Mouse (Mus musculus) limb, embryonic 11.5 days (tissue): Measurements from ENCODE around the gene Itga3. TPM values are rescaled to one million over a fixed set of nuclear protein-coding genes. Genes with fewer than 3 reads are reported as not detected.

Experiments used
- ATAC-seq: fragments of 200-750 bp; cut with Nextera tagmentation; 2 replicates; pipeline ENCODE4 v1.8.0; 2017; ENCODE audit warnings: low read depth; ENCODE audit not compliant: insufficient number of reproducible peaks, low FRiP score, low TSS enrichment
- DNase-seq: peaks from one replicate; pipeline ENCODE4 v3.0.0-alpha.2; 2015; ENCODE audit warnings: low spot score
- H3K27ac ChIP-seq: fragments of 300-500 bp; sonication (generic); replicated peaks from 2 replicates; pipeline ENCODE4 v1.5.1; 2014; ENCODE audit warnings: low read depth, mild to moderate bottlenecking, low read length
- H3K27me3 ChIP-seq: fragments of 300-500 bp; sonication (generic); 2 replicates; pipeline ENCODE4 v1.6.1; 2014; ENCODE audit warnings: mild to moderate bottlenecking, low read length, mixed read lengths; ENCODE audit not compliant: control insufficient read depth, insufficient read depth
- H3K36me3 ChIP-seq: fragments of 300-500 bp; sonication (generic); 2 replicates; pipeline ENCODE4 v1.6.1; 2014; ENCODE audit warnings: mild to moderate bottlenecking, low read length, moderate library complexity, mixed read lengths; ENCODE audit not compliant: control insufficient read depth, insufficient read depth
- H3K4me1 ChIP-seq: fragments of 300-500 bp; sonication (generic); 2 replicates; pipeline ENCODE4 v1.6.1; 2014; ENCODE audit warnings: low read length, mixed read lengths; ENCODE audit not compliant: control insufficient read depth, insufficient read depth
- H3K4me2 ChIP-seq: fragments of 300-500 bp; sonication (generic); 2 replicates; pipeline ENCODE4 v1.6.1; 2014; ENCODE audit warnings: low read depth, mild to moderate bottlenecking, moderate library complexity; ENCODE audit not compliant: severe bottlenecking
- H3K4me3 ChIP-seq: fragments of 300-500 bp; sonication (generic); 2 replicates; pipeline ENCODE4 v1.5.1; 2014; ENCODE audit warnings: low read depth, low read length
- H3K9ac ChIP-seq: fragments of 300-500 bp; sonication (generic); 2 replicates; pipeline ENCODE4 v1.6.1; 2014; ENCODE audit warnings: mild to moderate bottlenecking, low read length
- H3K9me3 ChIP-seq: fragments of 300-500 bp; sonication (generic); 2 replicates; pipeline ENCODE4 v1.6.1; 2016; ENCODE audit warnings: low read length; ENCODE audit not compliant: control insufficient read depth
- WGBS: fragments of 180-500 bp; shearing (Covaris S2); extraction: QIAGEN DNeasy Blood & Tissue Kit; methylation state at CpG from one replicate; pipeline ENCODE4 v1.1.7; 2014; 5-methylcytosine and 5-hydroxymethylcytosine counted together
- polyA plus RNA-seq: library from polyadenylated mRNA; unstranded; fragments of >200 nt; fragmentation: Nextera tagmentation; extraction: Ambion mirVana; gene quantifications from 2 replicates; pipeline ENCODE4 v1.2.1, GENCODE M21; 2014

Itga3 gene
- polyA plus RNA-seq, 1 experiment from 2014 or later: 5.7 TPM

- H3K27ac ChIP-seq: no peak overlapping the region
- DNase-seq: no peak
- H3K4me3 ChIP-seq: no peak overlapping the region
- no peak overlapping the region for H3K9ac ChIP-seq
- ATAC-seq: no peak
- H3K4me2 ChIP-seq: no peak overlapping the region
- no peaks in the 10 kb centered on the region for H3K27me3 ChIP-seq
- 73% methylated on average over 5 of the region's 5 CpGs for WGBS
- no peaks in the 10 kb centered on the region for H3K36me3 ChIP-seq
- no peaks in the 10 kb centered on the region; the same call in 1 of the 2 replicates for H3K9me3 ChIP-seq
- H3K4me1 ChIP-seq: peaks cover 7% of the 10 kb centered on the region
Observed at GRCm38 (mm10) chr11:95098346-95099095, 21.9 kb upstream of the Itga3 start.

GRCm38 (mm10) chr11:95097889-95098288 lies 21.3 kb upstream of the Itga3 start:
- Histone ChIP-seq H3K27me3 (no peaks in the 10 kb centered on the region), H3K27ac (no peak overlapping the region), H3K36me3 (no peaks in the 10 kb centered on the region), H3K4me3 (no peak overlapping the region), H3K4me2 (no peak overlapping the region), H3K4me1 (peaks cover 7% of the 10 kb centered on the region), H3K9me3 (no peaks in the 10 kb centered on the region), H3K9ac (no peak overlapping the region)
- 74% methylated on average over 6 of the region's 6 CpGs for WGBS
- DNase-seq (no peak), ATAC-seq (no peak)

- no peaks in the 10 kb centered on the region for H3K9me3 ChIP-seq
- H3K4me2 ChIP-seq: no peak overlapping the region
- no peaks in the 10 kb centered on the region for H3K27me3 ChIP-seq
- 68% methylated on average over 4 of the region's 4 CpGs for WGBS
- ATAC-seq: 0 out of 2 replicates have a peak, but pooled peaks have one; percentile 27
- no peaks in the 10 kb centered on the region for H3K36me3 ChIP-seq
- no peak overlapping the region for H3K4me3 ChIP-seq
- H3K4me1 ChIP-seq: peaks cover 7% of the 10 kb centered on the region
- no peak overlapping the region for H3K27ac ChIP-seq
- peak overlapping the region; percentile 18; the same call in 1 of the 2 replicates for H3K9ac ChIP-seq
- DNase-seq: no peak
Observed at GRCm38 (mm10) chr11:95096608-95097373, 20.2 kb upstream of the Itga3 start.

GRCm38 (mm10) chr11:95095596-95095995 lies 19.0 kb upstream of the Itga3 start:
- DNase-seq: no peak
- Histone ChIP-seq H3K36me3 (no peaks in the 10 kb centered on the region), H3K4me3 (no peak overlapping the region), H3K9ac (no peak overlapping the region), H3K27ac (no peak overlapping the region), H3K4me2 (no peak overlapping the region), H3K27me3 (no peaks in the 10 kb centered on the region), H3K9me3 (no peaks in the 10 kb centered on the region), H3K4me1 (peaks cover 7% of the 10 kb centered on the region)
- WGBS: 85% methylated on average over 10 of the region's 10 CpGs
- no peak for ATAC-seq

- no peak overlapping the region for H3K4me2 ChIP-seq
- no peaks in the 10 kb centered on the region for H3K9me3 ChIP-seq
- no peak overlapping the region for H3K9ac ChIP-seq
- DNase-seq: no peak
- H3K36me3 ChIP-seq: no peaks in the 10 kb centered on the region
- no peak overlapping the region for H3K27ac ChIP-seq
- no peaks in the 10 kb centered on the region for H3K27me3 ChIP-seq
- ATAC-seq: no peak
- H3K4me3 ChIP-seq: no peak overlapping the region
- H3K4me1 ChIP-seq: peaks cover 10% of the 10 kb centered on the region
- 90% methylated on average over 5 of the region's 5 CpGs for WGBS
Observed at GRCm38 (mm10) chr11:95093077-95093476, 16.5 kb upstream of the Itga3 start.

GRCm38 (mm10) chr11:95088857-95089779 lies 12.5 kb upstream of the Itga3 start:
- ATAC-seq (no peak), DNase-seq (no peak)
- Histone ChIP-seq H3K27ac (no peak overlapping the region), H3K4me3 (no peak overlapping the region), H3K9me3 (no peaks in the 10 kb centered on the region), H3K4me2 (no peak overlapping the region), H3K27me3 (no peaks in the 10 kb centered on the region), H3K9ac (no peak overlapping the region), H3K4me1 (0 out of 2 replicates have a peak, but pooled peaks cover 3% of the 10 kb centered on the region), H3K36me3 (no peaks in the 10 kb centered on the region)
- WGBS: 76% methylated on average over 16 of the region's 16 CpGs

GRCm38 (mm10) chr11:95088286-95088685 lies 11.7 kb upstream of the Itga3 start:
- Histone ChIP-seq H3K27me3 (no peaks in the 10 kb centered on the region), H3K4me1 (0 out of 2 replicates have a peak, but pooled peaks cover 3% of the 10 kb centered on the region), H3K4me2 (no peak overlapping the region), H3K27ac (no peak overlapping the region), H3K9ac (no peak overlapping the region), H3K36me3 (no peaks in the 10 kb centered on the region), H3K9me3 (no peaks in the 10 kb centered on the region), H3K4me3 (no peak overlapping the region)
- 58% methylated on average over 7 of the region's 7 CpGs for WGBS
- DNase-seq (no peak), ATAC-seq (no peak)
